Mouse (Mus musculus) small intestine, adult 2 months (tissue): Measurements from ENCODE around the gene Hephl1.

Source experiments
- CTCF ChIP-seq: fragments of 200-500 bp; IDR thresholded peaks from 2 replicates; pipeline ENCODE4 v1.5.1; 2012; ENCODE audit warnings: low read depth, mild to moderate bottlenecking, control low read depth, inconsistent platforms, low read length, moderate library complexity, mixed read lengths; ENCODE audit not compliant: insufficient replicate concordance, insufficient read length; ENCODE audit errors: extremely low read depth
- POLR2A ChIP-seq: fragments of 200-500 bp; IDR thresholded peaks from 2 replicates; pipeline ENCODE4 v1.6.1; 2012; ENCODE audit warnings: low read depth, mild to moderate bottlenecking, control low read depth, inconsistent platforms, low read length, moderate library complexity

GRCm38 (mm10) chr9:15036807-15037206, 75.1 kb downstream of the Hephl1 start:
- TF ChIP-seq POLR2A (no peak), CTCF (no peak)
